Mouse (Mus musculus): ENCODE measurements at regions not wholly inside any gene's neighbourhood (a gene's known extent, or its start where the extent isn't known, plus 50 kb on each side); places are given as distances from the start of the nearest gene placed in this dataset.
A peak's percentile ranks its signal among the peaks of the same experiment; 100 is the strongest.
"Not testable (repeated sequence)": the region's sequence is repeated elsewhere in the genome, so short reads cannot be mapped to it uniquely, and the experiment has no call there.

DNA sequence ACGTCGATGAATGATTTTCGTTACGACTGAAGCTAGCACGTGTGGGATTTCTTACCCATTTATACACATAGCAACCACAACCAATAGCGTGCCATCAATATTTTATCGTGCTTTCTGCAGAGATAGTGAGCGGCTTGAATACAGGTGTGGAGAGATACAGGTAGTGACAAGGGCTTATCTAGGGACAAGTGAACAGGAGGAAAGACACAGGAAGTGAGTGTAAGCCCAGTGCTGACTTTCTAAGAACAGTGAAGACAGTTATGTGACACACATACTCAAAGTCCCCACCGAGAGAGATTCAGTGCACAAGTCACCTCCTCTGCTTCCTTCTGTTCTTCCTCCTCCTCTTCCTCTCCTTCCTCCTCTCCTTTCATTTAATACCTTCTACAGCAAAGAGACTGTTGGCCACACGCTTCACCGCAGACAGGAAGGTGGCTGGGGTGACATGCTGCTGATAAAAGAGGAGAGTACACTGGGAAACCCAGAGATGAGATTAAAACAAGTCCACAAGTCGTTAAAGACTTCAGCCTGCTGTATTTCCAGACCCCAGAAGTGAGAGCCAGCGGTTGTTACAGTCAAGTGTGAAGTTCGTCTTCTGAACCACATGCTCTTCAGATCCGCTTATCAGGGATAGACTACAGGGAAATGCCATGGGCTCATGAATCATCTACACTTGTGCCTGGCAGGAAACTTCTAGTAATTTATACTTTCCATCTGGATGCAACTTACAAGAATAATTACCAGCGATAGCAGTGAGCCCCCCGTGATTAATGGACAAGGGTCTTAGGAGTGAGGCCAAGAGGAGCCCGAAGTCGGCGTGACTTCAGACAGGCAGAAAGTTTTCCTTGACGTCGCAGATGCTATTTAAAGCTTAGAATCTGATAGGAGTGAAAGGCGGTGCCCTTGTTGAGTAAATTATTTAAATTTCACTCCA lies 180.5 kb downstream of the Gxylt1 start:
- no peak for DNase-seq

DNA sequence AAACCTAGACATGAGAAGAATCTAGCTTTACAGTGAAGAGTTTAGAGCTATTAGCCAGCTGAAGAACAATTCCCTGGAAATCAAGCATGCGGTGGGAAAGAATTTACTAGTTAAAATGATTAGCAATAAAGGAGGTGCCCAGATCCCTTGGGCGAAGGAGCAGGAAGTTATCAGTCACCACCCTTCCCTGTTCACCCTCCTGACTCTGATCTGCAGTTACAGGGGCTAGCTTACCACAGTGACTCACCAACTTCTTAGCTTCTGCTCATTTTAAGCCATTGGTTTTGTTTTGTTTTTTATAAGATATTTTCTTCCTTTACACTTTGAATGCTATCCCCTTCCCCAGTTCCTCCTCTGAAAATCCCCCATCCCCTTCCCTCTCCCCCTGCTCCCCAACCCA lies 183.6 kb downstream of the Gxylt1 start:
- DNase-seq: no peak

- peak; percentile 40 for DNase-seq
These were observed 185.6 kb downstream of the Gxylt1 start for GRCm38 (mm10) chr15:93089347-93089746.

DNA sequence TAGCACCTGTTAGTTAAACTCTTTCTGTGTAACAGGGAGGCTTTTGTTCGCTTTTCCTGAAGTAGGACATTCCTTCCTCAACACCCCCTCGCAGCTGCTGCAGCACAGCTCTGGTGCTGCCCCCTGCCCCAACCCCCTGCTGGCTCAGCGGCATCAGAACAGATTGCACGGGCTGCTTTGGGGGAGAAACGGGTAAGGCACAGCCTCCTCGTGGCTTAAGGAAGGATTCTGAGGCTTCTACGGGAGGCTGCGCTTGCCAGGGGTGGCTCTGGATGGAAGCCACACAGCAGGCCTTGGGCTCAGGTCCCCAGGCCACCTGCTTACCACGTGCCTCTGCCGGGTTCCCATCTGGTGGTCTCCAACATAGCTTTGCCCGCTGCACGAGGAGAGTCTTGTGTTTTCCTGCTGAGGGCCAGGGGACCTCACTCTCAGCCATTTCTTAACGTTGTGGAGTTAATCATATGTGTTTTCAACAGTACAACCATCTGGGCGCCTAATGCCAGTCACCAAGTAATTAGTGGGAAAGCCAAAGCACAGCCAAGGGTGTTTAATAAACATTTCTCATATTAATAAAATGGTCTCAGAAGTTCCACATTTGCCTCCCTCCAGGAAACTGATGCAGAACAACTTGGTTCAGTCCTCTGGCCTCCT lies 189.9 kb downstream of the Gxylt1 start:
- peak; percentile 33 for DNase-seq

GRCm38 (mm10) chr15:93074070-93074469 lies 200.9 kb downstream of the Gxylt1 start:
- DNase-seq: no peak

DNA sequence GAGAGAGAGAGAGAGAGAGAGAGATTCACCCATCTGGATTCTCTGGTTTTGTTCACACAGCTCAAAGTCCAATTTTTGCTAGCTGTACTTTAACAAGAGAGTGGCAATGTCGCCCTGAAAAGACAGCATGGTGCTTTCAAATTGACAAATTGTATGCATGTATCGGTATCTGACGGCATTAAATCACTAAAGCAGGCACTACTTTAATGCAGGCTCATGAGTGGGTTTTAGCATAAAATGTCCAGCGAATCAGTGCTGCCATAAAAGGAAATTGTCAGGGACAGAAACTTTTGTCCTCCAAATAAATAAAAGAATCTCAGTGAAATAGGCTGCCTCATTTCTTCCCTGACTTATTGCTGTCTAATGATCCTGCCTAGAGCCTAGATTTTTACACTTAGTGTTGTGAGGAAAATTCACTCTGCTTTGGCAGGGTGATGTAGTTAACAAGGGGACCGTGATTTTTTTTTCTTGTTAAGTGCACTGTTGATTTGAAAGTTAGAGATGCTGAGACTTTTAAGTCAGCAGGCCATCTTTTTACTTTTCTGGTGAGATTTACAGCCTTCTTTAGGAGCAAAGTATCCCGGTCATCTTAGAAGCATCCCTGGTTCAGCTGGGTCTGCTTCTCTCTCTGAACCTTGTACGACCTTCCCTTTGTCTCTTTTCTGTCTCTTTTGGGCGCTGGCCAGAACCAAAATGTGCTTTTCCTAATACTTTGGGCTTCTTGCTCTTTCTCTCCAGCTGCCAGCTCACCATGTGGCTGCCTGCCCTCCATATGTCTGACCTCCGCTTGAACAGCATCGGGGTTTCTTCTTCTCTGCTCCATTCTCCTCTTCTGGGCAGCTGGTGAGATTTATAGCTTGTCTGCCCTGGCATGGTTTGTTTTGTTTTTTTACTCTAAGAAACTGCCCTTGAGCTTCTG lies 212.5 kb downstream of the Gxylt1 start:
- no peak for DNase-seq

DNA sequence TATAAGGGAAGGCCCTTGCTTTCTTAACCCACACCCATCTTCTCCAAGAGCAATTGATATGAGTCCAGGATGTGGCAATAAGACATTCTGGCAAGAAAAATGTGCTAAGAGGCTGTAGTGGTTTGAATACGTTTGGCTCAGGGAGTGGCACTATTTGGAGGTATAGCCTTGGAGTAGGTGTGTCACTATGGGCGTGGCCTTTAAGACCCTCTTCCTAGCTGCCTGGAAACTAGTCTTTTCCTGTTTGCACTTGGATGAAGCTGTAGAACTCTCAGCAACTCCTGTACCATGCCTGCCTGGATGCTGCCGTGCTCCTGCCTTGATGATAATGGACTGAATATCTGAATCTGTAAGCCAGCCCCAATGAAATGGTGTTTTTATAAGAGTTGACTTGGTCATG lies 221.5 kb downstream of the Gxylt1 start:
- no peak for DNase-seq

DNA sequence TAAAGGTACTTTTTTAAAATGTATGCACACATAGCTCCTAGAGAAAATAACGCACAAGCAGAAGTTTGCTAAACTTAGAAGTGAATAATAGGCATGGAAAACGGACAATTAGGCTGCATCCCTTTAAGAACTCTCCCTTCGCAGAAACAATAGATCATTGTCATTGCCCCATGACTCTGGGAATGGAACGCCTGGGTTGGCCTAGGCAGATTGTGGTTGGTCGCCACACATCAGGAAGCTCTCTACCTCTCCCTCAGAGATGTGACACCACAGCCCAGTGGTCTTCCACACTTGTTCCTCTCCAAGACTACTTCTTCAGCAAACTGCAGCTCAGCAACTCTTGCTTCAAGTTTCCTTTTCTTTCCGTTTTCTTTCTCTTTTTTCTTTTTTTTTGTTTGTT lies 247.8 kb downstream of the Gxylt1 start:
- no peak for DNase-seq

DNA sequence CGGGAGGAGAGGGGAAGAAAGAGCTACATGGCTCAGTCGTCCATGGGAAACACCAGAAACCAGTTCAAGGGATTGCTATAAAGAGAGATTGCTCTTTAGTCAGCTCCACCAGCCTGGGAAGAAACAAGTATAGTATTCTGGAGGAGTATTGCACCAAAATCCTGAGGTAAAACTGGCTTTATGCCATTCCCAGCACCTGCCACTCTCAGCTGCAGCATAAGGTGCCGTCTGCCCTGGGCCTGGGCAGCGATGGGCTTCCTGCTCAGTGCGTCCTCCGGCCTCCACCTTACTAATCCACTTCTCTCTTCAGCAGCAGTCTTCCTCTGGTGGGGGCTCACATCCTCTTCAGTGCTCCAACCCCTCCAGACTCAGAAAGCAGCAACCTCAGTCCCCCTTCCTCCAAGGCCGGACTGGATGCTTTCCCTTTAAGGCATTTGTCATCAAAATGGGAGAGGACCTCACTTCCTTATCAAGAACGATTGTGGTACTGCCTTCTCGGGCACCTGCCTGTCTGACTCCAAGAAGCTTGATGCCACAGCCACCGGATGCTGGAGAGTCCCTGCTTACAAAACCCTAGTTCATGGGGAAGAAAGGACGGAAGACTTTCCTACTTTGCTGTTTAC lies 248.4 kb downstream of the Gxylt1 start:
- DNase-seq: no peak

GRCm38 (mm10) chr15:93025791-93026190 lies 249.2 kb downstream of the Gxylt1 start:
- DNase-seq: no peak

- no peak for DNase-seq
These were observed 250.8 kb downstream of the Gxylt1 start for GRCm38 (mm10) chr15:93024171-93024570.

- no peak for DNase-seq
These were observed 263.8 kb downstream of the Gxylt1 start for GRCm38 (mm10) chr15:93011166-93011565.

- no peak for DNase-seq
These were observed 264.4 kb downstream of the Gxylt1 start for GRCm38 (mm10) chr15:93010629-93011028.

- DNase-seq: no peak
These were observed 269.2 kb downstream of the Gxylt1 start for GRCm38 (mm10) chr15:93005751-93006231.

DNA sequence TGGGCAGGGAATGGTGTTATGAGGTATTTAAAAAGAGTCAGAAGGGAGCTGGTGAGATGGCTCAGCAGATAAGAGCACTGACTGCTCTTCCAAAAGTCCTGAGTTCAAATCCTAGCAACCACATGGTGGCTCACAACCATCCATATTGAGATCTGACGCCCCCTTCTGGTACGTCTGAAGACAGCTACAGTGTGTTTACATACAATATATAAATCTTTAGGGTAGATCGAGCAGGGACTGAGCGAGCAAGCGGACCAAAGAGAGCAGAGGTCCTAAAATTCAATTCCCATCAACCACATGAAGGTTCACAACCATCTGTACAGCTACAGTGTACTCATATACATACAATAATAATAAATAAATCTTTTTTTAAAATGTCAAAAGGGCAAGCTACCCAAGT lies 269.8 kb downstream of the Gxylt1 start:
- not testable (repeated sequence) for DNase-seq

DNA sequence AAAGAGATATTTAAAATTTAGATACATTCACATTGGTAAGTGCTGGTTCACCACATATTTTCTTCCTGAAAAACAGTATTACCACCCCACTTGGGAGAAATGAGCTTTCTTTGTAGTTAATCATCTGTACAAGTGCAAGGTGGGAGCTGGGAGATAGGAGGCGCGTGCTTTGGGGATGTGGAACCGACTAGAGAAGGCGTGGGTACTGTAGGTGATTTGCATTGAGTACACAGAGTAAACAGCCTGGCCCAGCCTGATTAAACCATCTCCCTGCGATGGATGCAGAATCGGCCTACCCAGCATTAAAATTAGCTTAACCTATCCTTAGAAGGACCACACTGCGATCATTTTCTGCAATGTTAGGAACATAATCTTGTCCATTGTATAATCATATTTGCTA lies 270.4 kb downstream of the Gxylt1 start:
- DNase-seq: no peak

- DNase-seq: no peak
These were observed 271.7 kb downstream of the Gxylt1 start for GRCm38 (mm10) chr15:93003233-93003632.

DNA sequence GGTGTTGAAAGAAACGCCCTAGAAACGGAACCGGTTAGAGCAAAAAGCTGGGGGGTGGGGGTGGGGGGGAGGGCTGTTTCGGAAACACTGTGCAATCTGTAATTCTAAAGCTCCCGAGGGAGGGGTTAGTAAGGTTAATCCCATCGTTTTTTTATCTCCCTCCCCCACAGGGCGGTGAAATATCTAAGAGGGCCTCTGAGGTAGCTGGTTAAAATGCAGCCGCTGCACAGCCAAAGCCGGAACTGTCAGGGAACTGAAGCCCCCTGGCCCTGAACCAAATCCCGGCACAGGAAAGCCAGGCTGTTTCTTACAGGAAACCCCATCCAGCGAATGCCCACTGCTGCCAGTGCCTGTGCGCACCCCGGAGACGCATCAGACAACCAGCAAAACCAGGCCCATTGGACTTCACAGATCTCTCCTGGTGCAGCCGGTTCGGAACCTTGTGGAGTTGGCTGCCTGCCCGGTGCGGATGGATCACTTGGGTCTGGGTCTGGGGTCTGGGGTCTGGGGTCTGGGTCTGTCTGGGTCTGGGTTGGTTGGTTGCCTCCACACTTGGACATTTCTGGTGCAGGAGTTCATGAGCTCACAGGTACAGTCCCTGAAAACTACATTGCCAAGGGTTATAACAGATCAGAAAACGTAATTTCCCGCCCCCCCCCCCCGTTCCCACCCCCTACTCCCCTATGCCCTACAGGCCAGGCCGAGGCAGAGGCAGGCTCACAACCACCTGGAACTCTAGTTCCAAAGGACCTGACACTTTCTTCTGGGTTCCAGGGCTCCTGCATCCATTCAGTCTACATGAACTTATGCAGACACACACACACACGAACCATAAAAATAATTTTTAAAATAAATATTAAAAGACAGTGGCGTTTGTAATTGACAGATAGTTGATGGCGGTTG lies 272.7 kb downstream of the Gxylt1 start:
- peak; percentile 42 for DNase-seq

GRCm38 (mm10) chr15:93001346-93002001 lies 273.5 kb downstream of the Gxylt1 start:
- DNase-seq: peak; percentile 25

- DNase-seq: no peak
These were observed 274.9 kb downstream of the Gxylt1 start for GRCm38 (mm10) chr15:93000121-93000520.

- no peak for DNase-seq
These were observed 277.0 kb downstream of the Gxylt1 start for GRCm38 (mm10) chr15:92997933-92998332.

All from right cerebral cortex, postnatal 25 days (tissue).